Mouse (Mus musculus): Measurements from ENCODE around the gene Sh2d6. TPM values are rescaled to one million over a fixed set of nuclear protein-coding genes. Genes with fewer than 3 reads are reported as not detected.

Gene Sh2d6
- 0.24 and 0.62 TPM in 2 replicates for polyA plus RNA-seq (2015; fragmentation: Nextera tagmentation; extraction: Ambion mirVana)

GRCm38 (mm10) chr6:72521607-72522006 lies at the start of gene Sh2d6:
Gene Sh2d6 (minus strand): TSS chr6:72521707.

GRCm38 (mm10) chr6:72544283-72544987 lies 22.9 kb upstream of the Sh2d6 start, which contains the start of gene Capg:
Gene Capg (plus strand): TSS chr6:72544391.

Other genes starting within 250 kb of the Sh2d6 start
- gene Sftpb, start 217.1 kb downstream of the Sh2d6 start, polyA plus RNA-seq (2015; fragmentation: Nextera tagmentation; extraction: Ambion mirVana) = 0.20 and 0.27 TPM in 2 replicates
- 31.2 and 32.1 TPM in 2 replicates for gene Usp39, start 176.5 kb downstream of the Sh2d6 start, polyA plus RNA-seq (2015; fragmentation: Nextera tagmentation; extraction: Ambion mirVana)
- gene 0610030E20Rik, start 174.4 kb downstream of the Sh2d6 start, polyA plus RNA-seq (2015; fragmentation: Nextera tagmentation; extraction: Ambion mirVana) = 13.8 and 15.6 TPM in 2 replicates
- gene Tmem150a, start 166.3 kb downstream of the Sh2d6 start, polyA plus RNA-seq (2015; fragmentation: Nextera tagmentation; extraction: Ambion mirVana) = 21.6 and 25.5 TPM in 2 replicates
- 154 and 155 TPM in 2 replicates for gene Rnf181, start 154.8 kb downstream of the Sh2d6 start, polyA plus RNA-seq (2015; fragmentation: Nextera tagmentation; extraction: Ambion mirVana)
- gene Vamp5, start 141.2 kb downstream of the Sh2d6 start, polyA plus RNA-seq (2015; fragmentation: Nextera tagmentation; extraction: Ambion mirVana) = 22.7 and 27.5 TPM in 2 replicates
- 29.8 and 33.5 TPM in 2 replicates for gene Vamp8, start 131.0 kb downstream of the Sh2d6 start, polyA plus RNA-seq (2015; fragmentation: Nextera tagmentation; extraction: Ambion mirVana)
- 13.2 and 15.4 TPM in 2 replicates for gene Ggcx, start 107.4 kb downstream of the Sh2d6 start, polyA plus RNA-seq (2015; fragmentation: Nextera tagmentation; extraction: Ambion mirVana)
- 248 and 259 TPM in 2 replicates for gene Mat2a, start 82.1 kb downstream of the Sh2d6 start, polyA plus RNA-seq (2015; fragmentation: Nextera tagmentation; extraction: Ambion mirVana)
- gene Capg, start 22.7 kb upstream of the Sh2d6 start, polyA plus RNA-seq (2015; fragmentation: Nextera tagmentation; extraction: Ambion mirVana) = 19.4 and 21.5 TPM in 2 replicates
- 18.0 and 18.6 TPM in 2 replicates for gene Elmod3, start 76.7 kb upstream of the Sh2d6 start, polyA plus RNA-seq (2015; fragmentation: Nextera tagmentation; extraction: Ambion mirVana)
- 9.4 and 10.7 TPM in 2 replicates for gene Retsat, start 76.8 kb upstream of the Sh2d6 start, polyA plus RNA-seq (2015; fragmentation: Nextera tagmentation; extraction: Ambion mirVana)
- gene Tgoln1, start 95.3 kb upstream of the Sh2d6 start, polyA plus RNA-seq (2015; fragmentation: Nextera tagmentation; extraction: Ambion mirVana) = 34.5 and 35.1 TPM in 2 replicates

Data from neural tube, postnatal 0 days (tissue).